Mouse (Mus musculus): ENCODE results near the gene Zfand3. TPM values are rescaled to one million over a fixed set of nuclear protein-coding genes. Genes with fewer than 3 reads are reported as not detected.

Zfand3 gene
- polyA plus RNA-seq, 1 experiment: 122 TPM

GRCm38 (mm10) chr17:30242647-30243046 is 238.1 kb downstream of the Zfand3 start:
- no peak overlapping the region for H3K4me3 ChIP-seq (replicated peaks; ENCODE audit: extremely low read depth, low read depth, low read length)
- TF ChIP-seq POLR2A (IDR thresholded peaks at IDR 0.05; ENCODE audit: borderline replicate concordance, extremely low read depth, low read depth, low read length): no peak
- no peak for TF ChIP-seq CTCF (IDR thresholded peaks at IDR 0.05; ENCODE audit: insufficient read depth, low read length)
- WGBS: 93% methylated on average over 4 of the region's 4 CpGs
- no peaks in the 10 kb centered on the region; the same call in 1 of the 2 replicates for H3K4me1 ChIP-seq (ENCODE audit: control insufficient read depth, insufficient read depth, low read length)
- DNase-seq: no peak

GRCm38 (mm10) chr17:30243540-30243939 is 239.0 kb downstream of the Zfand3 start:
- WGBS: 71% methylated on average over 7 of the region's 7 CpGs
- TF ChIP-seq POLR2A (IDR thresholded peaks at IDR 0.05; ENCODE audit: borderline replicate concordance, extremely low read depth, low read depth, low read length) (no peak), CTCF (IDR thresholded peaks at IDR 0.05; ENCODE audit: insufficient read depth, low read length) (no peak)
- Histone ChIP-seq H3K4me1 (ENCODE audit: control insufficient read depth, insufficient read depth, low read length) (no peaks in the 10 kb centered on the region; the same call in 1 of the 2 replicates), H3K4me3 (replicated peaks; ENCODE audit: extremely low read depth, low read depth, low read length) (no peak overlapping the region)
- DNase-seq: no peak

- 88% methylated on average over 14 of the region's 14 CpGs for WGBS
- Histone ChIP-seq H3K4me1 (ENCODE audit: control insufficient read depth, insufficient read depth, low read length) (no peaks in the 10 kb centered on the region), H3K4me3 (replicated peaks; ENCODE audit: extremely low read depth, low read depth, low read length) (no peak overlapping the region)
- no peak for DNase-seq
- TF ChIP-seq POLR2A (IDR thresholded peaks at IDR 0.05; ENCODE audit: borderline replicate concordance, extremely low read depth, low read depth, low read length): no peak
- no peak for TF ChIP-seq CTCF (IDR thresholded peaks at IDR 0.05; ENCODE audit: insufficient read depth, low read length)
Measured at GRCm38 (mm10) chr17:30244651-30245307, 240.2 kb downstream of the Zfand3 start.

GRCm38 (mm10) chr17:30245308-30245706 is 240.8 kb downstream of the Zfand3 start:
- TF ChIP-seq POLR2A (IDR thresholded peaks at IDR 0.05; ENCODE audit: borderline replicate concordance, extremely low read depth, low read depth, low read length) (no peak), CTCF (IDR thresholded peaks at IDR 0.05; ENCODE audit: insufficient read depth, low read length) (no peak)
- WGBS: 85% methylated on average over 10 of the region's 10 CpGs
- Histone ChIP-seq H3K4me3 (replicated peaks; ENCODE audit: extremely low read depth, low read depth, low read length) (no peak overlapping the region), H3K4me1 (ENCODE audit: control insufficient read depth, insufficient read depth, low read length) (no peaks in the 10 kb centered on the region)
- no peak for DNase-seq

- WGBS: 93% methylated on average over 5 of the region's 5 CpGs
- no peak for TF ChIP-seq CTCF (IDR thresholded peaks at IDR 0.05; ENCODE audit: insufficient read depth, low read length)
- no peak for TF ChIP-seq POLR2A (IDR thresholded peaks at IDR 0.05; ENCODE audit: borderline replicate concordance, extremely low read depth, low read depth, low read length)
- no peak overlapping the region for H3K4me3 ChIP-seq (replicated peaks; ENCODE audit: extremely low read depth, low read depth, low read length)
- H3K4me1 ChIP-seq (ENCODE audit: control insufficient read depth, insufficient read depth, low read length): no peaks in the 10 kb centered on the region
- no peak for DNase-seq
Measured at GRCm38 (mm10) chr17:30253028-30253427, 248.5 kb downstream of the Zfand3 start.

- H3K4me1 ChIP-seq (ENCODE audit: control insufficient read depth, insufficient read depth, low read length): no peaks in the 10 kb centered on the region
- no peak overlapping the region for H3K4me3 ChIP-seq (replicated peaks; ENCODE audit: extremely low read depth, low read depth, low read length)
- TF ChIP-seq POLR2A (IDR thresholded peaks at IDR 0.05; ENCODE audit: borderline replicate concordance, extremely low read depth, low read depth, low read length) (no peak), CTCF (IDR thresholded peaks at IDR 0.05; ENCODE audit: insufficient read depth, low read length) (no peak)
- WGBS: 63% methylated on average over 7 of the region's 7 CpGs
- no peak for DNase-seq
Measured at GRCm38 (mm10) chr17:30253924-30254323, 249.4 kb downstream of the Zfand3 start.

- DNase-seq: no peak
- 88% methylated on average over 8 of the region's 8 CpGs for WGBS
- TF ChIP-seq CTCF (IDR thresholded peaks at IDR 0.05; ENCODE audit: insufficient read depth, low read length): no peak
Measured at GRCm38 (mm10) chr17:30255928-30256560, 251.5 kb downstream of the Zfand3 start.

GRCm38 (mm10) chr17:30258480-30258879 is 253.9 kb downstream of the Zfand3 start:
- DNase-seq: no peak
- 82% methylated on average over 4 of the region's 4 CpGs for WGBS
- Histone ChIP-seq H3K4me1 (ENCODE audit: control insufficient read depth, insufficient read depth, low read length) (0 out of 2 replicates have a peak, but pooled peaks cover 2% of the 10 kb centered on the region), H3K4me3 (replicated peaks; ENCODE audit: extremely low read depth, low read depth, low read length) (no peak overlapping the region)
- TF ChIP-seq POLR2A (IDR thresholded peaks at IDR 0.05; ENCODE audit: borderline replicate concordance, extremely low read depth, low read depth, low read length): no peak
- TF ChIP-seq CTCF (IDR thresholded peaks at IDR 0.05; ENCODE audit: insufficient read depth, low read length): no peak

More at GRCm38 (mm10) chr17:30255928-30256560, 251.5 kb downstream of the Zfand3 start:
- H3K4me3 ChIP-seq (replicated peaks; ENCODE audit: extremely low read depth, low read depth, low read length): no peak overlapping the region
- H3K4me1 ChIP-seq (ENCODE audit: control insufficient read depth, insufficient read depth, low read length): no peaks in the 10 kb centered on the region

GRCm38 (mm10) chr17:30259938-30260337 is 255.4 kb downstream of the Zfand3 start:
- 78% methylated on average over 6 of the region's 6 CpGs for WGBS
- DNase-seq: no peak
- Histone ChIP-seq H3K4me1 (ENCODE audit: control insufficient read depth, insufficient read depth, low read length) (0 out of 2 replicates have a peak, but pooled peaks cover 2% of the 10 kb centered on the region), H3K4me3 (replicated peaks; ENCODE audit: extremely low read depth, low read depth, low read length) (no peak overlapping the region)
- no peak for TF ChIP-seq POLR2A (IDR thresholded peaks at IDR 0.05; ENCODE audit: borderline replicate concordance, extremely low read depth, low read depth, low read length)
- TF ChIP-seq CTCF (IDR thresholded peaks at IDR 0.05; ENCODE audit: insufficient read depth, low read length): no peak

Other genes with a start within 250 kb of the Zfand3 start
- 3.9 and 4.4 TPM in 2 replicates for gene Mdga1, start 34.6 kb upstream of the Zfand3 start, polyA plus RNA-seq (2012; rRNA removed)